Mouse (Mus musculus) heart, embryonic 12.5 days (tissue): ENCODE measurements at regions not wholly inside any gene's neighbourhood (a gene's known extent, or its start where the extent isn't known, plus 50 kb on each side); places are given as distances from the start of the nearest gene placed in this dataset.

Experiments used
- ATAC-seq: fragments of 200-750 bp; cut with Nextera tagmentation; 2 replicates; pipeline ENCODE4 v1.8.0; 2017; ENCODE audit warnings: moderate TSS enrichment, moderate library complexity; ENCODE audit not compliant: insufficient number of reproducible peaks, low FRiP score
- H3K27ac ChIP-seq: fragments of 300-500 bp; sonication (generic); 2 replicates; pipeline ENCODE4 v1.5.1; 2016; ENCODE audit warnings: mild to moderate bottlenecking, moderate library complexity; ENCODE audit not compliant: poor library complexity, severe bottlenecking
- H3K27me3 ChIP-seq: fragments of 300-500 bp; sonication (generic); replicated peaks from 2 replicates; pipeline ENCODE4 v1.6.1; 2016; ENCODE audit warnings: mild to moderate bottlenecking, moderate library complexity
- H3K36me3 ChIP-seq: fragments of 300-500 bp; sonication (generic); 2 replicates; pipeline ENCODE4 v1.6.1; 2016; ENCODE audit warnings: mild to moderate bottlenecking, moderate library complexity
- H3K4me1 ChIP-seq: fragments of 300-500 bp; sonication (generic); replicated peaks from 2 replicates; pipeline ENCODE4 v1.6.1; 2016; ENCODE audit warnings: mild to moderate bottlenecking
- H3K4me2 ChIP-seq: fragments of 300-500 bp; sonication (generic); 2 replicates; pipeline ENCODE4 v1.6.1; 2016; ENCODE audit warnings: mild to moderate bottlenecking, moderate library complexity
- H3K4me3 ChIP-seq: fragments of 300-500 bp; sonication (generic); 2 replicates; pipeline ENCODE4 v1.5.1; 2016; ENCODE audit warnings: mild to moderate bottlenecking
- H3K9ac ChIP-seq: fragments of 300-500 bp; sonication (generic); 2 replicates; pipeline ENCODE4 v1.6.1; 2016; ENCODE audit warnings: mild to moderate bottlenecking, moderate library complexity
- H3K9me3 ChIP-seq: fragments of 300-500 bp; sonication (generic); replicated peaks from 2 replicates; pipeline ENCODE4 v1.6.1; 2016; ENCODE audit warnings: mild to moderate bottlenecking, moderate library complexity
- WGBS: fragments of 180-500 bp; shearing (Covaris S2); methylation state at CpG from one replicate; pipeline ENCODE4 v1.1.7; 2016; 5-methylcytosine and 5-hydroxymethylcytosine counted together

- no peak for ATAC-seq
Measured at GRCm38 (mm10) chr3:38209081-38209480, 275.6 kb downstream of the Ankrd50 start.

GRCm38 (mm10) chr3:38207867-38208266 is 276.8 kb downstream of the Ankrd50 start:
- no peak for ATAC-seq
- Histone ChIP-seq H3K4me1 (no peaks in the 10 kb centered on the region), H3K9me3 (no peaks in the 10 kb centered on the region), H3K36me3 (no peaks in the 10 kb centered on the region), H3K27ac (no peak overlapping the region), H3K9ac (no peak overlapping the region), H3K27me3 (no peaks in the 10 kb centered on the region), H3K4me3 (no peak overlapping the region), H3K4me2 (no peak overlapping the region)
- 81% methylated on average over 1 of the region's 1 CpGs for WGBS

More at GRCm38 (mm10) chr3:38209081-38209480, 275.6 kb downstream of the Ankrd50 start:
- Histone ChIP-seq H3K4me3 (no peak overlapping the region), H3K4me1 (no peaks in the 10 kb centered on the region), H3K9ac (no peak overlapping the region), H3K27me3 (no peaks in the 10 kb centered on the region), H3K36me3 (no peaks in the 10 kb centered on the region), H3K27ac (no peak overlapping the region), H3K9me3 (no peaks in the 10 kb centered on the region), H3K4me2 (no peak overlapping the region)
- 80% methylated on average over 3 of the region's 3 CpGs for WGBS

GRCm38 (mm10) chr3:38201861-38202656 is 282.6 kb downstream of the Ankrd50 start:
- Histone ChIP-seq H3K36me3 (no peaks in the 10 kb centered on the region), H3K9me3 (0 out of 2 replicates have a peak, but pooled peaks cover 6% of the 10 kb centered on the region), H3K4me3 (no peak overlapping the region), H3K4me1 (no peaks in the 10 kb centered on the region), H3K4me2 (no peak overlapping the region), H3K27me3 (no peaks in the 10 kb centered on the region), H3K27ac (no peak overlapping the region), H3K9ac (no peak overlapping the region)
- ATAC-seq, result no peak
- WGBS, result 59% methylated on average over 10 of the region's 10 CpGs

- 69% methylated on average over 4 of the region's 4 CpGs for whole genome bisulfite sequencing
Measured at GRCm38 (mm10) chr3:38194001-38194400, 290.6 kb downstream of the Ankrd50 start.

GRCm38 (mm10) chr3:38187406-38187896 is 297.2 kb downstream of the Ankrd50 start:
- Histone ChIP-seq H3K9ac (no peak overlapping the region), H3K4me3 (no peak overlapping the region), H3K4me2 (no peak overlapping the region), H3K27me3 (no peaks in the 10 kb centered on the region), H3K9me3 (no peaks in the 10 kb centered on the region), H3K4me1 (no peaks in the 10 kb centered on the region), H3K27ac (no peak overlapping the region), H3K36me3 (no peaks in the 10 kb centered on the region)
- WGBS, result 87% methylated on average over 3 of the region's 3 CpGs
- ATAC-seq, result no peak

More at GRCm38 (mm10) chr3:38194001-38194400, 290.6 kb downstream of the Ankrd50 start:
- Histone ChIP-seq H3K27ac (no peak overlapping the region), H3K36me3 (no peaks in the 10 kb centered on the region), H3K4me2 (no peak overlapping the region), H3K9ac (no peak overlapping the region), H3K4me3 (no peak overlapping the region), H3K4me1 (no peaks in the 10 kb centered on the region), H3K9me3 (no peaks in the 10 kb centered on the region), H3K27me3 (no peaks in the 10 kb centered on the region)
- no peak for ATAC-seq

GRCm38 (mm10) chr3:38186503-38186902 is 298.1 kb downstream of the Ankrd50 start:
- H3K27me3 ChIP-seq, result no peaks in the 10 kb centered on the region
- H3K9ac ChIP-seq, result no peak overlapping the region
- H3K36me3 ChIP-seq, result no peaks in the 10 kb centered on the region
- H3K9me3 ChIP-seq, result no peaks in the 10 kb centered on the region
- no peak overlapping the region for H3K4me2 ChIP-seq
- no peak overlapping the region for H3K27ac ChIP-seq
- WGBS, result 67% methylated on average over 1 of the region's 1 CpGs
- no peaks in the 10 kb centered on the region for H3K4me1 ChIP-seq
- no peak overlapping the region for H3K4me3 ChIP-seq
- no peak for ATAC-seq

- Histone ChIP-seq H3K4me3 (no peak overlapping the region), H3K4me1 (no peaks in the 10 kb centered on the region), H3K9me3 (no peaks in the 10 kb centered on the region), H3K4me2 (no peak overlapping the region), H3K9ac (no peak overlapping the region), H3K27ac (no peak overlapping the region), H3K27me3 (no peaks in the 10 kb centered on the region), H3K36me3 (no peaks in the 10 kb centered on the region)
- ATAC-seq, result no peak
Measured at GRCm38 (mm10) chr3:38178295-38178694, 306.3 kb downstream of the Ankrd50 start.

- no peak overlapping the region for H3K4me2 ChIP-seq
- 86% methylated on average over 12 of the region's 12 CpGs for WGBS
- no peaks in the 10 kb centered on the region for H3K9me3 ChIP-seq
- no peaks in the 10 kb centered on the region for H3K36me3 ChIP-seq
- H3K4me1 ChIP-seq, result no peaks in the 10 kb centered on the region
- H3K9ac ChIP-seq, result no peak overlapping the region
- H3K27me3 ChIP-seq, result no peaks in the 10 kb centered on the region
- H3K27ac ChIP-seq, result no peak overlapping the region
- ATAC-seq, result no peak
- H3K4me3 ChIP-seq, result no peak overlapping the region
Measured at GRCm38 (mm10) chr3:38175946-38176345, 308.7 kb downstream of the Ankrd50 start.

GRCm38 (mm10) chr3:38174735-38175280 is 309.8 kb downstream of the Ankrd50 start:
- Histone ChIP-seq H3K9ac (no peak overlapping the region), H3K4me2 (no peak overlapping the region), H3K36me3 (no peaks in the 10 kb centered on the region), H3K4me3 (no peak overlapping the region), H3K9me3 (no peaks in the 10 kb centered on the region), H3K4me1 (no peaks in the 10 kb centered on the region), H3K27me3 (no peaks in the 10 kb centered on the region), H3K27ac (no peak overlapping the region)
- ATAC-seq, result no peak
- 66% methylated on average over 8 of the region's 8 CpGs for WGBS

GRCm38 (mm10) chr3:38152408-38152807 is 332.2 kb downstream of the Ankrd50 start:
- Histone ChIP-seq H3K4me3 (no peak overlapping the region), H3K9ac (no peak overlapping the region), H3K4me1 (no peaks in the 10 kb centered on the region), H3K27me3 (no peaks in the 10 kb centered on the region), H3K4me2 (no peak overlapping the region), H3K27ac (no peak overlapping the region), H3K36me3 (no peaks in the 10 kb centered on the region), H3K9me3 (no peaks in the 10 kb centered on the region)
- no peak for ATAC-seq
- WGBS, result 59% methylated on average over 1 of the region's 1 CpGs

GRCm38 (mm10) chr3:38151821-38152220 is 332.8 kb downstream of the Ankrd50 start:
- H3K9ac ChIP-seq, result no peak overlapping the region
- no peak overlapping the region for H3K4me3 ChIP-seq
- no peaks in the 10 kb centered on the region for H3K36me3 ChIP-seq
- no peak overlapping the region for H3K4me2 ChIP-seq
- no peak overlapping the region for H3K27ac ChIP-seq
- ATAC-seq, result no peak
- no peaks in the 10 kb centered on the region for H3K27me3 ChIP-seq
- H3K4me1 ChIP-seq, result no peaks in the 10 kb centered on the region
- no peaks in the 10 kb centered on the region for H3K9me3 ChIP-seq
- WGBS, result 76% methylated on average over 6 of the region's 6 CpGs
